Mouse (Mus musculus): ENCODE results near the gene Dcaf15. TPM values are rescaled to one million over a fixed set of nuclear protein-coding genes. Genes with fewer than 3 reads are reported as not detected.

Dcaf15 gene
- polyA plus RNA-seq, 2 experiments, result 2.5 to 16.8 TPM

- Histone ChIP-seq H3K36me3 (replicated peaks; ENCODE audit: control insufficient read depth, insufficient read depth, low read depth) (no peaks in the 10 kb centered on the region), H3K27me3 (ENCODE audit: control insufficient read depth, insufficient read depth, low read length) (no peaks in the 10 kb centered on the region), H3K4me1 (replicated peaks; ENCODE audit: control insufficient read depth in 2 of 2, insufficient read depth in 2 of 2, low read length in 1 of 2) (peaks cover 0 to 21% of the 10 kb centered on the region in 2 experiments), H3K27ac (no peak overlapping the region), H3K9ac (replicated peaks) (no peak overlapping the region), H3K4me3 (ENCODE audit: insufficient read depth in 1 of 2, low read depth in 2 of 2, low read length in 2 of 2) (no peak overlapping the region), H3K4me2 (ENCODE audit: low read depth) (no peak overlapping the region), H3K9me3 (ENCODE audit: control insufficient read depth, low read length) (no peaks in the 10 kb centered on the region)
- DNase-seq (ENCODE audit: low read depth in 3 of 3, low spot score in 3 of 3) (no peak), ATAC-seq (ENCODE audit: insufficient read depth) (no peak)
- 32% methylated on average over 12 of the region's 12 CpGs for WGBS (ENCODE audit: insufficient replicate concordance)
- TF ChIP-seq EP300 (IDR thresholded peaks at IDR 0.05; ENCODE audit: low read depth) (no peak), CTCF (IDR thresholded peaks at IDR 0.05; ENCODE audit: low read depth) (no peak)
Measured at GRCm38 (mm10) chr8:84068316-84069035, 36.1 kb downstream of the Dcaf15 start.

- Histone ChIP-seq H3K9ac (replicated peaks) (peak overlapping the region; percentile 37), H3K4me3 (ENCODE audit: insufficient read depth in 1 of 2, low read depth in 2 of 2, low read length in 2 of 2) (peak overlapping the region; percentile 12 to 91; a peak in 3 of 4 replicates), H3K4me2 (ENCODE audit: low read depth) (peak overlapping the region; percentile 95), H3K4me1 (replicated peaks; ENCODE audit: control insufficient read depth in 2 of 2, insufficient read depth in 2 of 2, low read length in 1 of 2) (peaks cover 0 to 22% of the 10 kb centered on the region in 2 experiments), H3K27me3 (ENCODE audit: control insufficient read depth, insufficient read depth, low read length) (no peaks in the 10 kb centered on the region), H3K9me3 (ENCODE audit: control insufficient read depth, low read length) (no peaks in the 10 kb centered on the region), H3K27ac (no peak overlapping the region), H3K36me3 (replicated peaks; ENCODE audit: control insufficient read depth, insufficient read depth, low read depth) (no peaks in the 10 kb centered on the region)
- 74% methylated on average over 7 of the region's 7 CpGs for WGBS (ENCODE audit: insufficient replicate concordance)
- TF ChIP-seq EP300 (IDR thresholded peaks at IDR 0.05; ENCODE audit: low read depth), result no peak
- no peak for TF ChIP-seq CTCF (IDR thresholded peaks at IDR 0.05; ENCODE audit: low read depth)
- ATAC-seq (ENCODE audit: insufficient read depth) (no peak), DNase-seq (ENCODE audit: low read depth in 3 of 3, low spot score in 3 of 3) (no peak)
Measured at GRCm38 (mm10) chr8:84067911-84068310, 36.7 kb downstream of the Dcaf15 start.

GRCm38 (mm10) chr8:84067047-84067573, 37.5 kb downstream of the Dcaf15 start:
- Histone ChIP-seq H3K9ac (replicated peaks) (peak overlapping the region; percentile 93), H3K9me3 (ENCODE audit: control insufficient read depth, low read length) (no peaks in the 10 kb centered on the region), H3K4me1 (replicated peaks; ENCODE audit: control insufficient read depth in 2 of 2, insufficient read depth in 2 of 2, low read length in 1 of 2) (peaks cover 0 to 22% of the 10 kb centered on the region in 2 experiments), H3K27me3 (ENCODE audit: control insufficient read depth, insufficient read depth, low read length) (no peaks in the 10 kb centered on the region), H3K4me3 (ENCODE audit: insufficient read depth in 1 of 2, low read depth in 2 of 2, low read length in 2 of 2) (peak overlapping the region; percentile 60 to 91), H3K4me2 (ENCODE audit: low read depth) (peak overlapping the region; percentile 95), H3K36me3 (replicated peaks; ENCODE audit: control insufficient read depth, insufficient read depth, low read depth) (no peaks in the 10 kb centered on the region), H3K27ac (peak overlapping the region; percentile 97)
- TF ChIP-seq CTCF (IDR thresholded peaks at IDR 0.05; ENCODE audit: low read depth) (no peak), EP300 (IDR thresholded peaks at IDR 0.05; ENCODE audit: low read depth) (no peak)
- ATAC-seq (ENCODE audit: insufficient read depth) (peak; percentile 71), DNase-seq (ENCODE audit: low read depth in 3 of 3, low spot score in 3 of 3) (peak; percentile 75 to 78 (median 77))
- under 1% methylated on average over 57 of the region's 58 CpGs for WGBS (ENCODE audit: insufficient replicate concordance)

GRCm38 (mm10) chr8:84066291-84066930, 38.2 kb downstream of the Dcaf15 start, which contains the start of gene Rfx1:
Gene Rfx1 (plus strand): TSS chr8:84066834.
- Histone ChIP-seq H3K4me1 (replicated peaks; ENCODE audit: control insufficient read depth in 2 of 2, insufficient read depth in 2 of 2, low read length in 1 of 2) (peaks cover 0 to 22% of the 10 kb centered on the region in 2 experiments), H3K9ac (replicated peaks) (peak within 1 kb of the TSS; percentile 93), H3K27ac (peak within 1 kb of the TSS; percentile 97), H3K4me3 (ENCODE audit: insufficient read depth in 1 of 2, low read depth in 2 of 2, low read length in 2 of 2) (peak within 1 kb of the TSS; percentile 76 to 91), H3K9me3 (ENCODE audit: control insufficient read depth, low read length) (no peaks in the 10 kb centered on the region), H3K27me3 (ENCODE audit: control insufficient read depth, insufficient read depth, low read length) (no peaks in the 10 kb centered on the region), H3K4me2 (ENCODE audit: low read depth) (peak within 1 kb of the TSS; percentile 95), H3K36me3 (replicated peaks; ENCODE audit: control insufficient read depth, insufficient read depth, low read depth) (no peaks in the 10 kb centered on the region)
- DNase-seq (ENCODE audit: low read depth in 3 of 3, low spot score in 3 of 3), result peak; percentile 99
- TF ChIP-seq EP300 (IDR thresholded peaks at IDR 0.05; ENCODE audit: low read depth), result peak; percentile 30; the same call in 1 of the 2 replicates
- peak; percentile 24; the same call in 1 of the 2 replicates for TF ChIP-seq CTCF (IDR thresholded peaks at IDR 0.05; ENCODE audit: low read depth)
- peak; percentile 95 for ATAC-seq (ENCODE audit: insufficient read depth)
- under 1% methylated on average over 51 of the region's 51 CpGs for WGBS (ENCODE audit: insufficient replicate concordance)
